Mouse (Mus musculus) thymus, adult 2 months (tissue): Measurements from ENCODE around the gene 1110032F04Rik. TPM values are rescaled to one million over a fixed set of nuclear protein-coding genes. Genes with fewer than 3 reads are reported as not detected.

Experiments used
- DNase-seq: peaks from one replicate; pipeline ENCODE4 v3.0.0; 2021
- H3K27ac ChIP-seq: fragments of 200-500 bp; 2 replicates; pipeline ENCODE4 v1.5.1; 2012; ENCODE audit warnings: low read length, control low read depth; ENCODE audit not compliant: control insufficient read depth, insufficient read depth
- H3K27me3 ChIP-seq: fragments of 200-500 bp; 2 replicates; pipeline ENCODE4 v1.6.1; 2012; ENCODE audit warnings: mild to moderate bottlenecking, low read length, moderate library complexity, mixed read lengths; ENCODE audit not compliant: control insufficient read depth, insufficient read depth
- H3K36me3 ChIP-seq: fragments of 200-500 bp; 2 replicates; pipeline ENCODE4 v1.6.1; 2012; ENCODE audit warnings: mild to moderate bottlenecking, low read length, moderate library complexity; ENCODE audit not compliant: control insufficient read depth, insufficient read depth
- H3K4me1 ChIP-seq: fragments of 200-500 bp; replicated peaks from 2 replicates; pipeline ENCODE4 v1.6.1; 2012; ENCODE audit warnings: low read length; ENCODE audit not compliant: control insufficient read depth, insufficient read depth
- H3K4me3 ChIP-seq: fragments of 200-500 bp; 2 replicates; pipeline ENCODE4 v1.5.1; 2012; ENCODE audit warnings: mild to moderate bottlenecking, low read length, control low read depth, moderate library complexity; ENCODE audit not compliant: control insufficient read depth, insufficient read depth
- CTCF ChIP-seq: fragments of 200-500 bp; IDR thresholded peaks from 2 replicates; pipeline ENCODE4 v1.5.1; 2012; ENCODE audit warnings: mild to moderate bottlenecking, control low read depth, low read length, moderate library complexity, borderline replicate concordance; ENCODE audit not compliant: control insufficient read depth, poor library complexity, insufficient read depth; ENCODE audit errors: extremely low read depth
- POLR2A ChIP-seq: fragments of 200-500 bp; IDR thresholded peaks from 2 replicates; pipeline ENCODE4 v1.6.1; 2012; ENCODE audit warnings: mild to moderate bottlenecking, low read length, control low read depth, moderate library complexity; ENCODE audit not compliant: control insufficient read depth, poor library complexity, insufficient read depth; ENCODE audit errors: extremely low read depth
- WGBS: fragments of 180-500 bp; shearing (Covaris S2); methylation state at CpG from one replicate; pipeline ENCODE4 v1.1.7; 2018; 5-methylcytosine and 5-hydroxymethylcytosine counted together
- polyA plus RNA-seq: library from polyadenylated mRNA; depleted of rRNA; stranded (reverse); fragments of >200 nt; gene quantifications from 2 replicates; pipeline ENCODE4 v1.2.3, GENCODE M21; 2012

The 1110032F04Rik gene
- polyA plus RNA-seq, 1 experiment: 5.8 TPM

- Histone ChIP-seq H3K4me3 (no peak overlapping the region), H3K4me1 (no peaks in the 10 kb centered on the region), H3K36me3 (no peaks in the 10 kb centered on the region), H3K27me3 (no peaks in the 10 kb centered on the region), H3K27ac (no peak overlapping the region)
- TF ChIP-seq POLR2A: no peak
- TF ChIP-seq CTCF: no peak
- 96% methylated on average over 5 of the region's 5 CpGs for WGBS
- no peak for DNase-seq
These were observed 41.7 kb upstream of the 1110032F04Rik start for GRCm38 (mm10) chr3:68827671-68828070.

GRCm38 (mm10) chr3:68829944-68830343 lies 39.4 kb upstream of the 1110032F04Rik start:
- H3K27ac ChIP-seq: no peak overlapping the region
- no peak overlapping the region for H3K4me3 ChIP-seq
- no peak for DNase-seq
- no peak for TF ChIP-seq CTCF
- TF ChIP-seq POLR2A: no peak
- H3K36me3 ChIP-seq: no peaks in the 10 kb centered on the region
- H3K4me1 ChIP-seq: no peaks in the 10 kb centered on the region
- H3K27me3 ChIP-seq: no peaks in the 10 kb centered on the region
- 29% methylated on average over 3 of the region's 3 CpGs for WGBS

- Histone ChIP-seq H3K4me3 (no peak overlapping the region), H3K27me3 (no peaks in the 10 kb centered on the region), H3K4me1 (no peaks in the 10 kb centered on the region), H3K36me3 (no peaks in the 10 kb centered on the region), H3K27ac (no peak overlapping the region)
- no peak for DNase-seq
- TF ChIP-seq CTCF: no peak
- TF ChIP-seq POLR2A: no peak
- 96% methylated on average over 6 of the region's 6 CpGs for WGBS
These were observed 32.4 kb upstream of the 1110032F04Rik start for GRCm38 (mm10) chr3:68836857-68837499.

GRCm38 (mm10) chr3:68840206-68840605 lies 29.2 kb upstream of the 1110032F04Rik start:
- DNase-seq: no peak
- H3K4me1 ChIP-seq: no peaks in the 10 kb centered on the region
- 91% methylated on average over 4 of the region's 4 CpGs for WGBS
- no peak overlapping the region for H3K27ac ChIP-seq
- TF ChIP-seq POLR2A: no peak
- no peak for TF ChIP-seq CTCF
- no peaks in the 10 kb centered on the region for H3K27me3 ChIP-seq
- no peaks in the 10 kb centered on the region for H3K36me3 ChIP-seq
- no peak overlapping the region for H3K4me3 ChIP-seq

DNA sequence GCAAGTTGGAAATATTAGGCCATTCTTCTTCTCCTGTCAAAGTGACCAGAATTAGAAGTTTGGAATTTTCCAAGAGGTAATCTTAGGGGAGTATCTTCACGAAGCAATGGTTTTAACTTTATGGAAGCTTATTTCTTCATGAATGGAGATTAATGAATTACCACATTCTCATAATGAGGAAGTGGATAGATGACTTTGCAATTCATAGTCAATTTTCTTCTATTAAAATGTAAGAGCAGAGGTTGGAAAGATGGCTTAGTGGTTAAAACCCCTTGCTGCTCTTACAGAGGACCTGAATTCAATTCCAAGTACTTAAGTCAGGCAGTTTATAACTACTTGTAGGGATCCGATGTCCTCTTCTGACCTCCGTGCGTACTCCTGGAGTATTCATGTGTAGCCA lies 25.4 kb upstream of the 1110032F04Rik start:
- Histone ChIP-seq H3K36me3 (no peaks in the 10 kb centered on the region), H3K27ac (no peak overlapping the region), H3K27me3 (no peaks in the 10 kb centered on the region), H3K4me1 (no peaks in the 10 kb centered on the region), H3K4me3 (no peak overlapping the region)
- WGBS: 88% methylated on average over 4 of the region's 4 CpGs
- DNase-seq: no peak
- TF ChIP-seq CTCF: no peak
- TF ChIP-seq POLR2A: no peak

DNA sequence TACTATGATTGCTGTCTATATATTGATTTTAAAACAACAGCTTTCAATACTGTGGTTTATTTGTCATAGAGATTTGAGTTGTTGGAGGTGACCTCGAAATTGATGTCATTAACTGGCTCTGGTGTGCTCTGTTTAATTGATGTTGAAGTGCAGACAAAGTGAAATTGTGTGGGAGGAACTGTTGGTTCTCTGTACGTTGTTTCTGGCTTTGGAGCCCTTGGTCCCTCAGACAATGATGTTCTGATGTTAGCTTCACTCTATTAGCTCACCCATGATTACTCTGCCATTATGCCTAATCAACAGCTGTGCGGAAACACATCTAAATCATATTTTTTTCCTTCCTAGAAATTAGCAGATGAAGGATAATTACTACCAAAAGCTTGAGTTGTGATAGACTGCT lies 21.1 kb upstream of the 1110032F04Rik start:
- DNase-seq: no peak
- no peaks in the 10 kb centered on the region for H3K27me3 ChIP-seq
- no peaks in the 10 kb centered on the region for H3K36me3 ChIP-seq
- TF ChIP-seq POLR2A: no peak
- no peak for TF ChIP-seq CTCF
- no peak overlapping the region for H3K27ac ChIP-seq
- 80% methylated on average over 3 of the region's 3 CpGs for WGBS
- H3K4me3 ChIP-seq: no peak overlapping the region
- no peaks in the 10 kb centered on the region for H3K4me1 ChIP-seq

DNA sequence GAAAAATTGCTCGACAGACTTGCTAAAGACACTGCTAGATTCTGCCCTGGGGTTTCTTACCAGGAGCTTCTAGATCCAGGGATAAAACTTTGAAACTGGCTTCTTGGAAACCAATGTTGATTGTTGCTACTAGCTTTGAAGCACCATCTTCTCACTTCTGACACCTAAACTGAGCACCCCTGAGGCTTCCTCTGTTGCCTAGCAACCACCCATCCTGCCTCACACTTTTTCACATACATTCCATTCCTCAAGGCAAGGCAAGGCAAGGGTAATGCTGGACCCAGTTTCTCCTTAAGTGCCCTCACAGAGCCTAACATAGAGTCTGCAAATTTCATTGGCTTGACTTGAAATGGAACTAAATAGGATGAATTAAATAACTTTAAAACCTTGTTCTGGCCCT lies 17.0 kb upstream of the 1110032F04Rik start:
- Histone ChIP-seq H3K36me3 (no peaks in the 10 kb centered on the region), H3K4me3 (no peak overlapping the region), H3K27ac (no peak overlapping the region), H3K27me3 (no peaks in the 10 kb centered on the region), H3K4me1 (no peaks in the 10 kb centered on the region)
- no peak for DNase-seq
- WGBS: 93% methylated on average over 1 of the region's 1 CpGs
- TF ChIP-seq CTCF (no peak), POLR2A (no peak)
